Mouse (Mus musculus): ENCODE measurements around the gene Agtr1b. TPM values are rescaled to one million over a fixed set of nuclear protein-coding genes. Genes with fewer than 3 reads are reported as not detected.

Gene Agtr1b
- total RNA-seq (2014; rRNA removed; ENCODE audit: low replicate concordance) (0.15 TPM in 1 of 2 replicates, not detected in the other), polyA plus RNA-seq (2015; fragmentation: Nextera tagmentation; extraction: Ambion mirVana) (0.12 TPM in 1 of 2 replicates, not detected in the other)

- H3K4me3 ChIP-seq (ENCODE audit: low read depth, low read length), result peak within 1 kb of the TSS; percentile 19; the same call in 1 of the 2 replicates
- 8% methylated on average over 19 of the region's 19 CpGs for WGBS
Observed at GRCm38 (mm10) chr3:20366558-20367522, at the start of gene Agtr1b. Gene Agtr1b (minus strand): TSS chr3:20367177.

GRCm38 (mm10) chr3:20353598-20353997 lies 13.4 kb downstream of the Agtr1b start:
- Histone ChIP-seq H3K9me3 (replicated peaks; ENCODE audit: control insufficient read depth, low read length) (no peaks in the 10 kb centered on the region), H3K27me3 (ENCODE audit: control insufficient read depth, insufficient read depth, low read length) (no peaks in the 10 kb centered on the region), H3K4me1 (ENCODE audit: control insufficient read depth, insufficient read depth) (no peaks in the 10 kb centered on the region), H3K4me3 (ENCODE audit: low read depth, low read length) (no peak overlapping the region), H3K27ac (ENCODE audit: low read depth) (no peak overlapping the region), H3K36me3 (replicated peaks; ENCODE audit: control insufficient read depth, insufficient read depth, low read length) (no peaks in the 10 kb centered on the region), H3K4me2 (ENCODE audit: low read depth, low read length) (no peak overlapping the region), H3K9ac (replicated peaks; ENCODE audit: low read depth, low read length) (no peak overlapping the region)
- DNase-seq (ENCODE audit: low spot score) (no peak), ATAC-seq (ENCODE audit: insufficient read depth, low read depth) (no peak)
- no peak for TF ChIP-seq EP300 (IDR thresholded peaks at IDR 0.05; ENCODE audit: low read depth)
- no peak for TF ChIP-seq CTCF (IDR thresholded peaks at IDR 0.05; ENCODE audit: low read depth)

More at GRCm38 (mm10) chr3:20366558-20367522, at the start of gene Agtr1b:
- H3K9ac ChIP-seq (replicated peaks; ENCODE audit: low read depth, low read length), result no peak within 1 kb of the TSS
- no peak within 1 kb of the TSS for H3K27ac ChIP-seq (ENCODE audit: low read depth)
- no peaks in the 10 kb centered on the region for H3K9me3 ChIP-seq (replicated peaks; ENCODE audit: control insufficient read depth, low read length)
- TF ChIP-seq EP300 (IDR thresholded peaks at IDR 0.05; ENCODE audit: low read depth), result no peak
- TF ChIP-seq CTCF (IDR thresholded peaks at IDR 0.05; ENCODE audit: low read depth), result no peak
- ATAC-seq (ENCODE audit: insufficient read depth, low read depth) (no peak), DNase-seq (ENCODE audit: low spot score) (no peak)
- no peaks in the 10 kb centered on the region for H3K4me1 ChIP-seq (ENCODE audit: control insufficient read depth, insufficient read depth)
- peak within 1 kb of the TSS; percentile 50 for H3K4me2 ChIP-seq (ENCODE audit: low read depth, low read length)
- no peaks in the 10 kb centered on the region for H3K27me3 ChIP-seq (ENCODE audit: control insufficient read depth, insufficient read depth, low read length)
- H3K36me3 ChIP-seq (replicated peaks; ENCODE audit: control insufficient read depth, insufficient read depth, low read length), result no peaks in the 10 kb centered on the region

- no peaks in the 10 kb centered on the region for H3K4me1 ChIP-seq (ENCODE audit: control insufficient read depth, insufficient read depth)
- no peaks in the 10 kb centered on the region for H3K9me3 ChIP-seq (replicated peaks; ENCODE audit: control insufficient read depth, low read length)
- no peak overlapping the region for H3K4me3 ChIP-seq (ENCODE audit: low read depth, low read length)
- no peak overlapping the region for H3K4me2 ChIP-seq (ENCODE audit: low read depth, low read length)
- no peaks in the 10 kb centered on the region for H3K36me3 ChIP-seq (replicated peaks; ENCODE audit: control insufficient read depth, insufficient read depth, low read length)
- DNase-seq (ENCODE audit: low spot score) (no peak), ATAC-seq (ENCODE audit: insufficient read depth, low read depth) (no peak)
- no peak overlapping the region for H3K9ac ChIP-seq (replicated peaks; ENCODE audit: low read depth, low read length)
- no peaks in the 10 kb centered on the region for H3K27me3 ChIP-seq (ENCODE audit: control insufficient read depth, insufficient read depth, low read length)
- TF ChIP-seq EP300 (IDR thresholded peaks at IDR 0.05; ENCODE audit: low read depth) (no peak), CTCF (IDR thresholded peaks at IDR 0.05; ENCODE audit: low read depth) (no peak)
- H3K27ac ChIP-seq (ENCODE audit: low read depth), result no peak overlapping the region
Observed at GRCm38 (mm10) chr3:20348206-20348605, 18.8 kb downstream of the Agtr1b start.

- no peak for TF ChIP-seq EP300 (IDR thresholded peaks at IDR 0.05; ENCODE audit: low read depth)
- no peak for TF ChIP-seq CTCF (IDR thresholded peaks at IDR 0.05; ENCODE audit: low read depth)
- Histone ChIP-seq H3K9ac (replicated peaks; ENCODE audit: low read depth, low read length) (no peak overlapping the region), H3K36me3 (replicated peaks; ENCODE audit: control insufficient read depth, insufficient read depth, low read length) (no peaks in the 10 kb centered on the region), H3K27me3 (ENCODE audit: control insufficient read depth, insufficient read depth, low read length) (no peaks in the 10 kb centered on the region), H3K27ac (ENCODE audit: low read depth) (no peak overlapping the region), H3K4me1 (ENCODE audit: control insufficient read depth, insufficient read depth) (no peaks in the 10 kb centered on the region), H3K4me3 (ENCODE audit: low read depth, low read length) (no peak overlapping the region), H3K9me3 (replicated peaks; ENCODE audit: control insufficient read depth, low read length) (no peaks in the 10 kb centered on the region), H3K4me2 (ENCODE audit: low read depth, low read length) (no peak overlapping the region)
- DNase-seq (ENCODE audit: low spot score) (no peak), ATAC-seq (ENCODE audit: insufficient read depth, low read depth) (no peak)
- WGBS, result 83% methylated on average over 1 of the region's 1 CpGs
Observed at GRCm38 (mm10) chr3:20340402-20340801, 26.6 kb downstream of the Agtr1b start.

- H3K4me2 ChIP-seq (ENCODE audit: low read depth, low read length), result no peak overlapping the region
- H3K27ac ChIP-seq (ENCODE audit: low read depth), result no peak overlapping the region
- no peak for DNase-seq (ENCODE audit: low spot score)
- TF ChIP-seq CTCF (IDR thresholded peaks at IDR 0.05; ENCODE audit: low read depth) (peak; percentile 24; the same call in 1 of the 2 replicates), EP300 (IDR thresholded peaks at IDR 0.05; ENCODE audit: low read depth) (no peak)
- ATAC-seq (ENCODE audit: insufficient read depth, low read depth), result no peak
- no peaks in the 10 kb centered on the region for H3K27me3 ChIP-seq (ENCODE audit: control insufficient read depth, insufficient read depth, low read length)
- no peaks in the 10 kb centered on the region for H3K9me3 ChIP-seq (replicated peaks; ENCODE audit: control insufficient read depth, low read length)
- H3K4me1 ChIP-seq (ENCODE audit: control insufficient read depth, insufficient read depth), result no peaks in the 10 kb centered on the region
- H3K36me3 ChIP-seq (replicated peaks; ENCODE audit: control insufficient read depth, insufficient read depth, low read length), result no peaks in the 10 kb centered on the region
- no peak overlapping the region for H3K4me3 ChIP-seq (ENCODE audit: low read depth, low read length)
- H3K9ac ChIP-seq (replicated peaks; ENCODE audit: low read depth, low read length), result no peak overlapping the region
- 48% methylated on average over 5 of the region's 5 CpGs for WGBS
Observed at GRCm38 (mm10) chr3:20334681-20335080, 32.3 kb downstream of the Agtr1b start.
